Mouse (Mus musculus): ENCODE data around the gene Fam19a2.

DNA sequence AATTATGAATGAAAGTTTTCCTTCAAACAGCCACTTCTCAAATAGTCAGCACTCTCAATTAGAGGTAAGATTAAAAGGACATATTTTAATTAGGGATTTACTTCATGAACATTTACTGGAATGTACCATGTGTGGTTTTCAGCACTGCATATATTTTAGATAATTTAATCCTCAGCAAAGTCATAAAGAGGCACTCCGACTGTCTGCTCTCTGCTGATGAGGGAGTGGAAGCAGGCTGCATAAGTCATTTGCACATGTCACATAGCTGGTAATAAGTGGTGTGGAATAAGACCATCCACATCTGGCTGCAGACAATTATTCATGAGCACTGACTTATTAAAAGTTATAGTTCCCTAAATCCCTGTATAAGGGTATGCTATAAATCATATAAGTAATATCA, 484.5 kb downstream of the Fam19a2 start:
- TF ChIP-seq HCFC1 (IDR thresholded peaks at IDR 0.05; ENCODE audit: borderline replicate concordance, insufficient read depth, low read length), result no peak
- TF ChIP-seq ZNF384 (IDR thresholded peaks at IDR 0.05; ENCODE audit: low read depth, low read length), result no peak
- TF ChIP-seq MAFK (IDR thresholded peaks at IDR 0.05; ENCODE audit: insufficient read depth, low read depth, low read length), result no peak
- TF ChIP-seq CHD2 (IDR thresholded peaks at IDR 0.05; ENCODE audit: low read depth, low read length), result no peak
- TF ChIP-seq ZC3H11A (IDR thresholded peaks at IDR 0.05; ENCODE audit: borderline replicate concordance, low read depth, low read length), result no peak

All from ES-E14 (cell line).